Mouse (Mus musculus) heart, adult 2 months (tissue): Measurements from ENCODE around the gene 1700013G24Rik. TPM values are rescaled to one million over a fixed set of nuclear protein-coding genes. Genes with fewer than 3 reads are reported as not detected.
"Not testable (repeated sequence)": the region's sequence is repeated elsewhere in the genome, so short reads cannot be mapped to it uniquely, and the experiment has no call there.

Experiments used
- DNase-seq, 2 experiments: peaks; one replicate each; pipeline ENCODE4 v3.0.0; 2021
- H3K27ac ChIP-seq: fragments of 200-600 bp; 2 replicates; pipeline ENCODE4 v1.8.1; 2022
- H3K27me3 ChIP-seq: fragments of 200-500 bp; 2 replicates; pipeline ENCODE4 v1.6.1; 2012; ENCODE audit warnings: mild to moderate bottlenecking, low read length, inconsistent platforms, mixed read lengths; ENCODE audit not compliant: control insufficient read depth, insufficient read depth
- H3K36me3 ChIP-seq: fragments of 200-500 bp; 2 replicates; pipeline ENCODE4 v1.6.1; 2012; ENCODE audit warnings: low read length, inconsistent platforms; ENCODE audit not compliant: control insufficient read depth, insufficient read depth
- H3K4me1 ChIP-seq: fragments of 200-500 bp; 2 replicates; pipeline ENCODE4 v1.6.1; 2011; ENCODE audit warnings: low read length; ENCODE audit not compliant: control insufficient read depth, insufficient read depth
- H3K4me3 ChIP-seq: fragments of 200-600 bp; 2 replicates; pipeline ENCODE4 v1.8.1; 2022
- H3K79me2 ChIP-seq: fragments of 200-500 bp; replicated peaks from 2 replicates; pipeline ENCODE4 v1.6.1; 2012; ENCODE audit warnings: mild to moderate bottlenecking, inconsistent platforms, low read length, moderate library complexity, mixed read lengths; ENCODE audit not compliant: control insufficient read depth, insufficient read depth
- H3K9ac ChIP-seq: fragments of 200-500 bp; 2 replicates; pipeline ENCODE4 v1.6.1; 2012; ENCODE audit warnings: low read depth, mild to moderate bottlenecking, control low read depth, inconsistent platforms, low read length, mixed read lengths
- CTCF ChIP-seq: fragments of 200-600 bp; IDR thresholded peaks from 2 replicates; pipeline ENCODE4 v1.8.1; 2022; ENCODE audit warnings: antibody characterized with exemption, mild to moderate bottlenecking, moderate library complexity
- EP300 ChIP-seq: fragments of 200-500 bp; IDR thresholded peaks from 2 replicates; pipeline ENCODE4 v1.6.1; 2011; ENCODE audit warnings: low read depth, low read length, control low read depth; ENCODE audit not compliant: insufficient read depth
- POLR2A ChIP-seq: fragments of 200-500 bp; IDR thresholded peaks from 2 replicates; pipeline ENCODE4 v1.6.1; 2011; ENCODE audit warnings: mild to moderate bottlenecking, low read depth, low read length, control low read depth; ENCODE audit not compliant: insufficient read depth
- WGBS: fragments of 180-500 bp; shearing (Covaris S2); methylation state at CpG from one replicate; pipeline ENCODE4 v1.1.7; 2018; 5-methylcytosine and 5-hydroxymethylcytosine counted together
- intact Hi-C: fragments of 180-260 bp; cut with DNase I; formaldehyde crosslinking; loops from one replicate; pipeline ENCODE4 v1.15.1; 2025
- long read RNA-seq: library from polyadenylated mRNA; stranded (forward); transcript quantifications from one replicate; pipeline ENCODE4 v2.0.0, GENCODE M21; 2021
- polyA plus RNA-seq: library from polyadenylated mRNA; depleted of rRNA; stranded (reverse); fragments of >200 nt; gene quantifications from 2 replicates; pipeline ENCODE4 v1.2.3, GENCODE M21; 2012; rRNA removed
- total RNA-seq, 2 experiments: library from RNA; stranded (reverse); gene quantifications; 2 replicates each; pipeline ENCODE4 v1.2.3; 2021

The 1700013G24Rik gene
- total RNA-seq (not detected), polyA plus RNA-seq (0.38 and 0.57 TPM in 2 replicates)
- long read RNA-seq = 0 reads

GRCm38 (mm10) chr4:137453234-137453767 lies at the start of gene 1700013G24Rik:
TSS of gene 1700013G24Rik (plus strand) at chr4:137453284.
- intact Hi-C loops = no loop called here
- Histone ChIP-seq H3K36me3 (no peaks in the 10 kb centered on the region), H3K27me3 (no peaks in the 10 kb centered on the region), H3K27ac (no peak within 1 kb of the TSS), H3K4me1 (peaks cover 7% of the 10 kb centered on the region), H3K9ac (no peak within 1 kb of the TSS), H3K4me3 (no peak within 1 kb of the TSS), H3K79me2 (no peaks in the 10 kb centered on the region)
- no peak for DNase-seq
- WGBS = 92% methylated on average over 8 of the region's 8 CpGs
- TF ChIP-seq POLR2A = no peak
- no peak for TF ChIP-seq EP300
- no peak for TF ChIP-seq CTCF

DNA sequence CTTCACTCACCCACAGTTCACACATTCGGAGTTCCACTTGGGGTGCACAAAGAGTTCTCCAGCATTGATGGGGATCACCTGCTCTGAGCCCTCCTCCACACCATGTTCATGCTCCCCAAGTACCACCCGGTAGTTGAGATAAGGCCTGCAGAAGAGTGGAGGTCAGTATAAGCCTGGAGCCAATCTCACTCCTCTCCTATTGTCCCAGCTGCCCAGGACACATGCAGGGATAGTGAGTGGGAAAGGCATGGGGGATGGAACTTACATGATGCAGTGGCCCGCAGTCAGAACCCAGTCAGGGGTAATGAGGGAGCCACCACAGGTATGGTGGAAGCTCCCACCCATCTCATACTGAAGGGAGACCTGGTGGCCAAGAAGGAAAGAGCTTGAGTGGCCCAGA lies 47.5 kb upstream of the 1700013G24Rik start:
- H3K4me3 ChIP-seq = no peak overlapping the region
- TF ChIP-seq CTCF (no peak), EP300 (no peak), POLR2A (no peak)
- H3K4me1 ChIP-seq = no peaks in the 10 kb centered on the region
- no peak overlapping the region for H3K27ac ChIP-seq
- intact Hi-C loops = no loop called here
- H3K79me2 ChIP-seq = no peaks in the 10 kb centered on the region
- 83% methylated on average over 3 of the region's 3 CpGs for WGBS
- H3K27me3 ChIP-seq = no peaks in the 10 kb centered on the region
- no peaks in the 10 kb centered on the region for H3K36me3 ChIP-seq
- H3K9ac ChIP-seq = no peak overlapping the region
- no peak for DNase-seq

DNA sequence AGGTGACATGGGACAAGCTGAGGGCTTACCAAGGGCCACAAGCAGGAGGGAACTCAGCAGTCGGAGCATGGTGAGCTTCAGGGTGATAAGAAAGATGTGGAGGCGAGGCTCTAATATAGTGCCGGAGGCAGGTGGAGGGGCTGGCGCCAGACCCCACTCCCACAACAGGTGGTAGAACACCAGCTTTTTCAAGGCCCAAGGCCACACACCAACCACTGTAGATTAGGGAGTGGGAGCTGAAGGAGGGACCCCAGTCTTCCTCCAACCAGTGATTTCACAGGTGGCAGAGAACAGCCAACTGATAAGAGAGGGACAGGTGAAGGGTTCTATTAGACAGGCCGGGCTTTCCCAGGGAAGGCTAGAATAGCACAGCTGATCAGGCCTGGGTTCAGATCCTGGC lies 43.4 kb upstream of the 1700013G24Rik start, which contains the start of gene Cela3a:
Gene Cela3a (minus strand): TSS at position 101 of the 400 bp plus-strand sequence.
- intact Hi-C loops = no loop called here
- H3K4me3 ChIP-seq = no peak within 1 kb of the TSS
- no peaks in the 10 kb centered on the region for H3K79me2 ChIP-seq
- no peak within 1 kb of the TSS for H3K27ac ChIP-seq
- no peaks in the 10 kb centered on the region for H3K4me1 ChIP-seq
- DNase-seq = no peak
- H3K27me3 ChIP-seq = no peaks in the 10 kb centered on the region
- no peaks in the 10 kb centered on the region for H3K36me3 ChIP-seq
- H3K9ac ChIP-seq = no peak within 1 kb of the TSS
- 93% methylated on average over 5 of the region's 5 CpGs for WGBS
- TF ChIP-seq POLR2A (no peak), EP300 (no peak), CTCF (no peak)

DNA sequence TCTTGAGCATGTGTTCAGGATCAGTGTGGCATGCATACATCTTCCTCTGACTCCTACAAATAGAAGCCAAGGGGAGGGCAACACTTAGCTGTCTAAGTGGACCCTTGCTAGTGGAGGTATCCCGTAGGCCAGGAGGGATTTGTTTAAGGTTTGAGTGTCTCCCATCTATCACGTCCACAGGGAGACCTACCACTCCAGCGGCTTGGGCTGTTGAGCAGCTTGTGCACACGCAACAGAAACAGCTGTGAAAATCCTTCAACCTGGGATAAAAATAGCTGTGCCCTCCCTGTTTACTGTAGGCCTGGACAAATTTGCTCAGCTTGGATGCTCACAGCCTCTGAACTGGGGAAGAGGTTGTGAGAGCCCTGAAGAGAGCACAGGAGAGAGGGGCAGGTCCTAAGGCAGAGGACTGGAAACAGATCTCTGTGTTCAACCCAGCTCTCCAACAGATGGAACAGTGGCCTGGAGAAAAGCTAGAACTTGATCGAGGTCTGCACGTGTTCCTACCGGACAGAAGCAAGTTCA lies 40.8 kb upstream of the 1700013G24Rik start:
- DNase-seq, H3K79me2 ChIP-seq, H3K27ac ChIP-seq, H3K4me1 ChIP-seq, H3K9ac ChIP-seq, H3K4me3 ChIP-seq, intact Hi-C loops, H3K27me3 ChIP-seq, H3K36me3 ChIP-seq: not testable (repeated sequence)
- 59% methylated on average over 7 of the region's 7 CpGs for WGBS

DNA sequence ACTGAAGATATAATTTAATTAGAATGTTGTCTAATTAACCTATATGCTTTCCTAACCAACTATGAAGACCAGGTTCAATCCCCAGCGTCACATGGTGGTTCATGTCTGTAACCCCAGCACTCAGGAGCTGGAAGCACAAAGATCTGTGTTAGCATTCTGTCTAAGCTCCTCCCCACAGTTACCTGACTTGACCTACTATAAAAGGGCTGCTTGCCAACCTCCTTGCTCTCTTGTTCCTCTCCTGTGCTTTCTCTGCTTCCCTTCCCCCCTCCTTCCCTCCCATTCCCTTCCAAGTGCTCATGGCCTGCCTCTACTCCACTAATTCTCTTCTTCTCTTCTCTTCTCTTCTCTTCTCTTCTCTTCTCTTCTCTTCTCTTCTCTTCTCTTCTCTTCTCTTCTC lies 38.1 kb upstream of the 1700013G24Rik start:
- Histone ChIP-seq H3K27ac (no peak overlapping the region), H3K4me1 (no peaks in the 10 kb centered on the region), H3K4me3 (no peak overlapping the region), H3K27me3 (no peaks in the 10 kb centered on the region), H3K9ac (no peak overlapping the region), H3K36me3 (no peaks in the 10 kb centered on the region), H3K79me2 (no peaks in the 10 kb centered on the region)
- 68% methylated on average over 1 of the region's 1 CpGs for WGBS
- intact Hi-C loops = no loop called here
- DNase-seq = no peak
- TF ChIP-seq EP300 = no peak
- no peak for TF ChIP-seq POLR2A
- no peak for TF ChIP-seq CTCF

DNA sequence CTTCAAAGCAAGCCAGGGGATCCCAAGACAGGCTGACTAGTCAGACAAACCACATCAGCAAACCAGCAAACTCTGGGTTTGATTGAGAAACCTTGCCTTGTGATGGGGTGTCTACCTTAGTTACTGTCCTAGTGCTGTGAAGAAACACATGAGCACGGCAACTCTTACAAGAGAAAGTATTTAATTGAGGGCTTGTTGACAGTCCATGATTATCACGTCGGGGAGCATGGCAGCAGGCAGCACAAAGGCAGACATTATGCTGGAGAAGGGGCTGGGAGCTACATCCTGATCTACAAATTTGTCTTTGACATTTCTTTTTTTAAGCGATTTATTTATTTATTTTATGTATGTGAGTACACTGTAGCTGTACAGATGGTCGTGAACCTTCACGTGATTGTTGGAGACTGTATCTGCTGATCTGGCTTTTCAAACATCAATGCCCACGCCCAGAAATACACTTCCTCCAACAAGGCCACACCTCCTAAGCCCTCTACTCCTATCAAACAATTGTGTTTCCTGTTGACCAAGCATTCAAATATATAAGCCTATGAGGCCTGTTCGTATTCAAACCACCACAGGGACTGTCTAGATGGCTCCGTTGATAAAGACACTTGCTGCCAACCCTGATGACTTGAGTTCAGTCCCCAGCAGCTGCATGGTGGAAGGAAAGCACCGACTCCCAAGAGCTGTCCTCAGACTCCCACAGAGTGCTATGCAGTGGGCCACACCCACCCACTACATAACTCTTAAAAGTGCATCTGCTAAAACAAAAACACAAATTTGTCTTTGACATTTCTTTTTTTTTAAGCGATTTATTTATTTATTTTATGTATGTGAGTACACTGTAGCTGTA lies 35.1 kb upstream of the 1700013G24Rik start:
- Histone ChIP-seq H3K79me2 (no peaks in the 10 kb centered on the region), H3K4me3 (no peak overlapping the region), H3K4me1 (no peaks in the 10 kb centered on the region), H3K27me3 (no peaks in the 10 kb centered on the region), H3K36me3 (no peaks in the 10 kb centered on the region), H3K9ac (no peak overlapping the region), H3K27ac (no peak overlapping the region)
- TF ChIP-seq POLR2A (no peak), EP300 (no peak), CTCF (no peak)
- WGBS = 54% methylated on average over 11 of the region's 11 CpGs
- intact Hi-C loops = no loop called here
- DNase-seq = no peak
